Mouse (Mus musculus): ENCODE data around the gene Cep152.

GRCm38 (mm10) chr2:125666668-125667067 lies 41.8 kb upstream of the Cep152 start:
- TF ChIP-seq CTCF (IDR thresholded peaks at IDR 0.05; ENCODE audit: low read depth, low read length) (no peak), POLR2A (IDR thresholded peaks at IDR 0.05; ENCODE audit: extremely low read depth, insufficient read depth, low read length) (no peak)

All from liver, adult 2 months (tissue).